8 mouse cellular contexts compared by ENCODE assay signal in the genomic region with DNA sequence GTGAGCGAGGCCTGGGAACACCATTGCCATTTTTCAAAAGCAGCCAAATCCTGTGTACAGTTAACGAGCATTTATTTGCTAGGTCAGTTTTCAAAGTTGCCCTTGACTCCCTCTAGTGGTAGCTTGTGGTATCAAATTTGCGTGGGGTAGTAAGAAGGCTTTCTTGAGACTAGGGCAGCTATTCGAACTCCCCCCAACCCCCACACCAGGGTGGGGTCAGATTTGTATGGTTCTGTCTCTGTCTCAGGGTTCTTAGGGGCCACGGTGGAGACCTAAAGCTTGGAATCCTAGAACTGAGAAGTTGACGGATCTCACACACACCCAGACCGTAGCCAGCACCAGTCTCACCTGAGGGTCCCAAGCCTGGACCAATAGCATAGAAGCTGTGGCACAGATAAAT. TPM values are rescaled to one million over a fixed set of nuclear protein-coding genes. Genes with fewer than 3 reads are reported as not detected.
DNase-seq lines count a peak whose midpoint lies in the region; ATAC-seq and TF ChIP-seq lines count a peak whose summit lies in the region.

No protein-coding gene starts in this region.

- ATAC-seq in activated CD4-positive, CD25-positive, alpha-beta regulatory T cell, adult 4 months: peak; percentile 49
- peak; percentile 72; the same call in 1 of the 2 replicates for ATAC-seq in common myeloid progenitor, adult 5-6 weeks (replicated peaks; ENCODE audit: low read depth, poor library complexity, severe bottlenecking)
- ATAC-seq in heart, postnatal 0 days (ENCODE audit: insufficient read depth, low read depth): peak; percentile 53
- ATAC-seq in liver, embryonic 14.5 days (ENCODE audit: insufficient read depth): no peak
- peak; percentile 68 for ATAC-seq in neural tube, embryonic 15.5 days (ENCODE audit: low FRiP score)

- no peaks in the 10 kb centered on the region for H3K4me1 ChIP-seq in heart, postnatal 0 days (ENCODE audit: control insufficient read depth, insufficient read depth)
- no peaks in the 10 kb centered on the region for H3K4me1 ChIP-seq in liver, embryonic 14.5 days (replicated peaks; ENCODE audit: control insufficient read depth in 2 of 2, insufficient read depth in 2 of 2, low read length in 1 of 2)
- peaks cover 12% of the 10 kb centered on the region for H3K4me1 ChIP-seq in neural tube, embryonic 15.5 days

- no peak overlapping the region for H3K27ac ChIP-seq in heart, postnatal 0 days (ENCODE audit: low read depth)
- no peak overlapping the region for H3K27ac ChIP-seq in liver, embryonic 14.5 days
- no peak overlapping the region for H3K27ac ChIP-seq in neural tube, embryonic 15.5 days (replicated peaks)

- H3K4me3 ChIP-seq in heart, postnatal 0 days (ENCODE audit: low read depth, low read length): no peak overlapping the region
- no peak overlapping the region for H3K4me3 ChIP-seq in liver, embryonic 14.5 days (ENCODE audit: insufficient read depth in 1 of 2, low read depth in 2 of 2, low read length in 2 of 2)
- H3K4me3 ChIP-seq in neural tube, embryonic 15.5 days (replicated peaks): no peak overlapping the region

- H3K36me3 ChIP-seq in heart, postnatal 0 days (replicated peaks; ENCODE audit: control insufficient read depth, insufficient read depth, low read length): 0 out of 2 replicates have a peak, but pooled peaks cover 4% of the 10 kb centered on the region
- H3K36me3 ChIP-seq in liver, embryonic 14.5 days (replicated peaks; ENCODE audit: control insufficient read depth, insufficient read depth, low read depth): no peaks in the 10 kb centered on the region
- peaks cover 4% of the 10 kb centered on the region; the same call in 1 of the 2 replicates for H3K36me3 ChIP-seq in neural tube, embryonic 15.5 days

- DNase-seq in CD4-positive, CD25-positive, alpha-beta regulatory T cell, adult 2 months (ENCODE audit: low read depth, low spot score): peak; percentile 86
- peak; percentile 56 for DNase-seq in heart, postnatal 0 days (ENCODE audit: low spot score)
- peak; percentile 74 to 81 for DNase-seq in kidney, postnatal 36 days
- DNase-seq in liver, embryonic 14.5 days (ENCODE audit: low read depth in 3 of 3, low spot score in 3 of 3): peak; percentile 50 to 62 (median 55)
- peak; percentile 77 for DNase-seq in thymus, postnatal 14 days

- no peaks in the 10 kb centered on the region for H3K27me3 ChIP-seq in heart, postnatal 0 days (ENCODE audit: control insufficient read depth, insufficient read depth, low read length)
- H3K27me3 ChIP-seq in liver, embryonic 14.5 days (ENCODE audit: control insufficient read depth, insufficient read depth, low read length): no peaks in the 10 kb centered on the region
- no peaks in the 10 kb centered on the region for H3K27me3 ChIP-seq in neural tube, embryonic 15.5 days (replicated peaks)

- H3K9me3 ChIP-seq in heart, postnatal 0 days (replicated peaks; ENCODE audit: control insufficient read depth, low read length): no peaks in the 10 kb centered on the region
- no peaks in the 10 kb centered on the region for H3K9me3 ChIP-seq in liver, embryonic 14.5 days (ENCODE audit: control insufficient read depth, low read length)
- H3K9me3 ChIP-seq in neural tube, embryonic 15.5 days (replicated peaks): no peaks in the 10 kb centered on the region

- TF ChIP-seq CTCF in heart, postnatal 0 days (IDR thresholded peaks at IDR 0.05; ENCODE audit: low read depth): peak; percentile 83
- TF ChIP-seq CTCF in liver, embryonic 14.5 days (IDR thresholded peaks at IDR 0.05; ENCODE audit: low read depth): peak; percentile 85

- H3K4me2 ChIP-seq in heart, postnatal 0 days (ENCODE audit: low read depth, low read length): no peak overlapping the region
- H3K4me2 ChIP-seq in liver, embryonic 14.5 days (ENCODE audit: low read depth): no peak overlapping the region
- no peak overlapping the region for H3K4me2 ChIP-seq in neural tube, embryonic 15.5 days

- 19% methylated on average over 7 of the region's 7 CpGs for WGBS in heart, postnatal 0 days
- WGBS in liver, embryonic 14.5 days (ENCODE audit: insufficient replicate concordance): 18% methylated on average over 7 of the region's 7 CpGs
- 19% methylated on average over 7 of the region's 7 CpGs for WGBS in neural tube, embryonic 15.5 days

- H3K9ac ChIP-seq in heart, postnatal 0 days (replicated peaks; ENCODE audit: low read depth, low read length): no peak overlapping the region
- no peak overlapping the region for H3K9ac ChIP-seq in liver, embryonic 14.5 days (replicated peaks)
- H3K9ac ChIP-seq in neural tube, embryonic 15.5 days (replicated peaks): no peak overlapping the region

- no peak for TF ChIP-seq EP300 in heart, postnatal 0 days (IDR thresholded peaks at IDR 0.05; ENCODE audit: low read depth)
- TF ChIP-seq EP300 in liver, embryonic 14.5 days (IDR thresholded peaks at IDR 0.05; ENCODE audit: low read depth): no peak

RNA-seq across cellular contexts. Expression of a gene that starts 18.7 kb away (rescaled TPM):
- polyA plus RNA-seq in activated CD4-positive, CD25-positive, alpha-beta regulatory T cell, adult 4 months (2017; shearing (Covaris generic)): 10 to 100 TPM; 27.6 to 32.1 TPM
- total RNA-seq in common myeloid progenitor, adult 5-6 weeks (2017): 12.1 and 17.4 TPM in 2 replicates
- total RNA-seq in heart, postnatal 0 days (2014; rRNA removed; ENCODE audit: low replicate concordance): 10.0 and 54.2 TPM in 2 replicates
- polyA plus RNA-seq in heart, postnatal 0 days (2015; fragmentation: Nextera tagmentation; extraction: Ambion mirVana): 21.6 and 22.3 TPM in 2 replicates
- polyA plus RNA-seq in liver, embryonic 14.5 days (2012; rRNA removed): 10.3 and 12.2 TPM in 2 replicates
- 19.9 and 20.7 TPM in 2 replicates for polyA plus RNA-seq in liver, embryonic 14.5 days (2014; fragmentation: Nextera tagmentation; extraction: Ambion mirVana)
- polyA plus RNA-seq in neural tube, embryonic 15.5 days (2015; fragmentation: Nextera tagmentation; extraction: Ambion mirVana): 14.7 and 18.6 TPM in 2 replicates

RNA-seq across cellular contexts. Expression of a gene that starts 53.1 kb away (rescaled TPM):
- 1 to 10 TPM; 2.6 to 2.8 TPM for polyA plus RNA-seq in activated CD4-positive, CD25-positive, alpha-beta regulatory T cell, adult 4 months (2017; shearing (Covaris generic))
- 20.8 and 42.9 TPM in 2 replicates for total RNA-seq in common myeloid progenitor, adult 5-6 weeks (2017)
- total RNA-seq in heart, postnatal 0 days (2014; rRNA removed; ENCODE audit: low replicate concordance): 9.3 and 24.0 TPM in 2 replicates
- polyA plus RNA-seq in heart, postnatal 0 days (2015; fragmentation: Nextera tagmentation; extraction: Ambion mirVana): 11.7 and 13.0 TPM in 2 replicates
- 5.3 and 5.9 TPM in 2 replicates for polyA plus RNA-seq in liver, embryonic 14.5 days (2012; rRNA removed)
- polyA plus RNA-seq in liver, embryonic 14.5 days (2014; fragmentation: Nextera tagmentation; extraction: Ambion mirVana): 6.3 and 8.3 TPM in 2 replicates
- 56.7 and 69.9 TPM in 2 replicates for polyA plus RNA-seq in neural tube, embryonic 15.5 days (2015; fragmentation: Nextera tagmentation; extraction: Ambion mirVana)
